Mouse (Mus musculus): Measurements from ENCODE around the gene Vars.
"Not testable (repeated sequence)": the region's sequence is repeated elsewhere in the genome, so short reads cannot be mapped to it uniquely, and the experiment has no call there.

The Vars gene

GRCm38 (mm10) chr17:35026206-35026605 is 25.4 kb downstream of the Vars start:
- TF ChIP-seq POU5F1 (IDR thresholded peaks at IDR 0.05; ENCODE audit: borderline replicate concordance, low read length) (no peak), CTCF (conservative IDR thresholded peaks at IDR 0.05; ENCODE audit: low read length) (no peak), NANOG (IDR thresholded peaks at IDR 0.05; ENCODE audit: borderline replicate concordance, low read length) (no peak)
- no peaks in the 10 kb centered on the region for H3K9me3 ChIP-seq (ENCODE audit: low read length)
- no peaks in the 10 kb centered on the region for H3K36me3 ChIP-seq (ENCODE audit: insufficient read depth, low read length)
- peak overlapping the region; percentile 20; the same call in 1 of the 2 replicates for H3K4me3 ChIP-seq (replicated peaks; ENCODE audit: low read length)
- peaks cover 25% of the 10 kb centered on the region for H3K27me3 ChIP-seq (ENCODE audit: insufficient read depth, low read length)
- peaks cover 77% of the 10 kb centered on the region for H3K4me1 ChIP-seq (replicated peaks; ENCODE audit: low read depth, low read length)

- Histone ChIP-seq H3K4me1 (replicated peaks; ENCODE audit: low read depth, low read length) (peaks cover 75% of the 10 kb centered on the region), H3K27me3 (ENCODE audit: insufficient read depth, low read length) (peaks cover 26% of the 10 kb centered on the region), H3K4me3 (replicated peaks; ENCODE audit: low read length) (peak within 1 kb of the TSS; percentile 57), H3K9me3 (ENCODE audit: low read length) (no peaks in the 10 kb centered on the region), H3K36me3 (ENCODE audit: insufficient read depth, low read length) (no peaks in the 10 kb centered on the region)
- peak; percentile 50; the same call in 1 of the 2 replicates for TF ChIP-seq NANOG (IDR thresholded peaks at IDR 0.05; ENCODE audit: borderline replicate concordance, low read length)
- TF ChIP-seq CTCF (conservative IDR thresholded peaks at IDR 0.05; ENCODE audit: low read length): no peak
- TF ChIP-seq POU5F1 (IDR thresholded peaks at IDR 0.05; ENCODE audit: borderline replicate concordance, low read length): no peak; the same call in 1 of the 2 replicates
Measured at GRCm38 (mm10) chr17:35027277-35028068, 26.7 kb downstream of the Vars start, which contains the start of gene Sapcd1. TSS of gene Sapcd1 (minus strand) at chr17:35028016.

- no peaks in the 10 kb centered on the region for H3K36me3 ChIP-seq (ENCODE audit: insufficient read depth, low read length)
- no peak overlapping the region for H3K4me3 ChIP-seq (replicated peaks; ENCODE audit: low read length)
- H3K4me1 ChIP-seq (replicated peaks; ENCODE audit: low read depth, low read length): peaks cover 70% of the 10 kb centered on the region
- no peak for TF ChIP-seq NANOG (IDR thresholded peaks at IDR 0.05; ENCODE audit: borderline replicate concordance, low read length)
- no peak for TF ChIP-seq POU5F1 (IDR thresholded peaks at IDR 0.05; ENCODE audit: borderline replicate concordance, low read length)
- TF ChIP-seq CTCF (conservative IDR thresholded peaks at IDR 0.05; ENCODE audit: low read length): no peak
- peaks cover 31% of the 10 kb centered on the region for H3K27me3 ChIP-seq (ENCODE audit: insufficient read depth, low read length)
- H3K9me3 ChIP-seq (ENCODE audit: low read length): no peaks in the 10 kb centered on the region
Measured at GRCm38 (mm10) chr17:35028315-35028714, 27.5 kb downstream of the Vars start.

GRCm38 (mm10) chr17:35029691-35030532 is 29.1 kb downstream of the Vars start:
- H3K4me1 ChIP-seq (replicated peaks; ENCODE audit: low read depth, low read length): peaks cover 69% of the 10 kb centered on the region
- no peaks in the 10 kb centered on the region for H3K9me3 ChIP-seq (ENCODE audit: low read length)
- TF ChIP-seq POU5F1 (IDR thresholded peaks at IDR 0.05; ENCODE audit: borderline replicate concordance, low read length): no peak
- TF ChIP-seq CTCF (conservative IDR thresholded peaks at IDR 0.05; ENCODE audit: low read length): no peak
- peaks cover 19% of the 10 kb centered on the region for H3K27me3 ChIP-seq (ENCODE audit: insufficient read depth, low read length)
- no peak overlapping the region for H3K4me3 ChIP-seq (replicated peaks; ENCODE audit: low read length)
- no peaks in the 10 kb centered on the region for H3K36me3 ChIP-seq (ENCODE audit: insufficient read depth, low read length)

- H3K27me3 ChIP-seq (ENCODE audit: insufficient read depth, low read length): peaks cover 16% of the 10 kb centered on the region
- no peaks in the 10 kb centered on the region for H3K9me3 ChIP-seq (ENCODE audit: low read length)
- H3K4me3 ChIP-seq (replicated peaks; ENCODE audit: low read length): peak overlapping the region; percentile 45
- no peaks in the 10 kb centered on the region for H3K36me3 ChIP-seq (ENCODE audit: insufficient read depth, low read length)
- TF ChIP-seq CTCF (conservative IDR thresholded peaks at IDR 0.05; ENCODE audit: low read length) (no peak), POU5F1 (IDR thresholded peaks at IDR 0.05; ENCODE audit: borderline replicate concordance, low read length) (no peak), NANOG (IDR thresholded peaks at IDR 0.05; ENCODE audit: borderline replicate concordance, low read length) (no peak)
- H3K4me1 ChIP-seq (replicated peaks; ENCODE audit: low read depth, low read length): peaks cover 60% of the 10 kb centered on the region
Measured at GRCm38 (mm10) chr17:35031272-35031671, 30.5 kb downstream of the Vars start.

- Histone ChIP-seq H3K4me3 (replicated peaks; ENCODE audit: low read length) (peak overlapping the region; percentile 45; the same call in 1 of the 2 replicates), H3K36me3 (ENCODE audit: insufficient read depth, low read length) (no peaks in the 10 kb centered on the region), H3K4me1 (replicated peaks; ENCODE audit: low read depth, low read length) (peaks cover 55% of the 10 kb centered on the region), H3K9me3 (ENCODE audit: low read length) (no peaks in the 10 kb centered on the region), H3K27me3 (ENCODE audit: insufficient read depth, low read length) (peaks cover 16% of the 10 kb centered on the region)
- TF ChIP-seq CTCF (conservative IDR thresholded peaks at IDR 0.05; ENCODE audit: low read length) (no peak), POU5F1 (IDR thresholded peaks at IDR 0.05; ENCODE audit: borderline replicate concordance, low read length) (no peak), NANOG (IDR thresholded peaks at IDR 0.05; ENCODE audit: borderline replicate concordance, low read length) (no peak)
Measured at GRCm38 (mm10) chr17:35031880-35032279, 31.1 kb downstream of the Vars start.

GRCm38 (mm10) chr17:35032323-35032870 is 31.6 kb downstream of the Vars start:
- Histone ChIP-seq H3K4me3 (replicated peaks; ENCODE audit: low read length) (no peak overlapping the region), H3K9me3 (ENCODE audit: low read length) (no peaks in the 10 kb centered on the region), H3K4me1 (replicated peaks; ENCODE audit: low read depth, low read length) (peaks cover 51% of the 10 kb centered on the region), H3K36me3 (ENCODE audit: insufficient read depth, low read length) (no peaks in the 10 kb centered on the region), H3K27me3 (ENCODE audit: insufficient read depth, low read length) (peaks cover 16% of the 10 kb centered on the region)
- TF ChIP-seq POU5F1 (IDR thresholded peaks at IDR 0.05; ENCODE audit: borderline replicate concordance, low read length): no peak

- Histone ChIP-seq H3K4me1 (replicated peaks; ENCODE audit: low read depth, low read length) (peaks cover 38% of the 10 kb centered on the region), H3K27me3 (ENCODE audit: insufficient read depth, low read length) (peaks cover 16% of the 10 kb centered on the region)
- not testable (repeated sequence) for H3K4me3 ChIP-seq (replicated peaks; ENCODE audit: low read length); H3K36me3 ChIP-seq (ENCODE audit: insufficient read depth, low read length); H3K9me3 ChIP-seq (ENCODE audit: low read length)
Measured at GRCm38 (mm10) chr17:35033703-35034102, 32.9 kb downstream of the Vars start.
